Mouse (Mus musculus) B cell, adult 62 days (primary cell): ENCODE data around the gene Zfp358. TPM values are rescaled to one million over a fixed set of nuclear protein-coding genes. Genes with fewer than 3 reads are reported as not detected.

Experiments used
- total RNA-seq: library from RNA; stranded (reverse); gene quantifications from 4 replicates; pipeline ENCODE4 v1.2.4, GENCODE M21; 2023

Zfp358 gene
- 6.4 to 9.4 TPM (median 7.2 TPM) in 4 replicates for total RNA-seq

GRCm38 (mm10) chr8:3492901-3493844, at the start of gene Zfp358:
Gene Zfp358 (plus strand): TSS chr8:3493138.

GRCm38 (mm10) chr8:3467006-3467885, 25.7 kb upstream of the Zfp358 start, which contains the start of gene Pex11g:
Gene Pex11g (minus strand): TSS chr8:3467680.

GRCm38 (mm10) chr8:3470562-3470961, 22.4 kb upstream of the Zfp358 start, which contains the start of gene Tex45:
Gene Tex45 (plus strand): TSS chr8:3470862.

GRCm38 (mm10) chr8:3500235-3501090, 7.5 kb downstream of the Zfp358 start, which contains the start of gene Mcoln1:
Gene Mcoln1 (plus strand): TSS chr8:3500457.

DNA sequence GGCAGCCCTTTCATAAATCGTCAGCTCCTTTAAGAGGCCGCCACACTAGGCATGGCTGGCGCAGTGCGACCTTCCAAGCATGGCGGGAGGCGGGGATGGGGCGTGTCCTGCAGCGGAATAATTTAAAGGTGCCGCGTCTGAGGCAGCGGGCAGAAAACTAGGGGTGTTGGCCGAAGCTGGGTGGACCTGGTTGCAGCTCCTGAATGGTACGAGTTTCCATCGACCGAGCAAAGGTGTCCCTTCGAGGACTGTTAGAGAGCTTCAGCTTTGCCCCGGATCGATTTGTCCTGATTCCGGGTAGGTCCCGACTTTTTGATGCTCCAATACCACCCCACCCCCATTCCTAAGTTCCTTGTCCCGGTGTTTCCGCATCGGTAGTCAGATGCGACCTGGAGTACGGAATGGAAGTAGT, 22.3 kb downstream of the Zfp358 start, which contains the start of gene Pnpla6:
Gene Pnpla6, plus strand, starts transcription at position 125 of the 412 bp plus-strand sequence.

Other genes starting within 250 kb of the Zfp358 start
- 41.4 to 55.6 TPM (median 47.4 TPM) in 4 replicates for gene Insr, start 213.5 kb upstream of the Zfp358 start, total RNA-seq
- 228 to 237 TPM (median 235 TPM) in 4 replicates for gene A430078G23Rik, start 139.7 kb upstream of the Zfp358 start, total RNA-seq
- gene Arhgef18, start 100.1 kb upstream of the Zfp358 start, total RNA-seq: 236 to 278 TPM (median 251 TPM) in 4 replicates
- gene Pex11g, start 25.5 kb upstream of the Zfp358 start, total RNA-seq: 0.85 to 2.6 TPM (median 1.6 TPM) in 4 replicates
- gene Tex45, start 22.3 kb upstream of the Zfp358 start, total RNA-seq: 6.5 to 8.4 TPM (median 7.2 TPM) in 4 replicates
- 99.2 to 105 TPM (median 101 TPM) in 4 replicates for gene Mcoln1, start 7.3 kb downstream of the Zfp358 start, total RNA-seq
- 59.4 to 70.3 TPM (median 68.0 TPM) in 4 replicates for gene Pnpla6, start 22.2 kb downstream of the Zfp358 start, total RNA-seq
- gene C330021F23Rik, start 74.9 kb downstream of the Zfp358 start, total RNA-seq: not detected in 4 replicates
- gene Camsap3, start 94.2 kb downstream of the Zfp358 start, total RNA-seq: 0.30 to 0.66 TPM (median 0.60 TPM) in 3 of 4 replicates, not detected in the other
- gene Xab2, start 128.2 kb downstream of the Zfp358 start, total RNA-seq: 89.5 to 105 TPM (median 96.8 TPM) in 4 replicates
- gene Pet100, start 128.4 kb downstream of the Zfp358 start, total RNA-seq: 61.5 to 75.3 TPM (median 69.8 TPM) in 4 replicates
- not detected in 4 replicates for gene Pcp2, start 132.4 kb downstream of the Zfp358 start, total RNA-seq
- gene Stxbp2, start 137.8 kb downstream of the Zfp358 start, total RNA-seq: 233 to 293 TPM (median 262 TPM) in 4 replicates
- gene Retn, start 162.6 kb downstream of the Zfp358 start, total RNA-seq: not detected in 4 replicates
- not detected in 4 replicates for gene Mcemp1, start 172.6 kb downstream of the Zfp358 start, total RNA-seq
- not detected in 4 replicates for gene Fcor, start 179.2 kb downstream of the Zfp358 start, total RNA-seq
- 18.8 to 23.5 TPM (median 20.7 TPM) in 4 replicates for gene Trappc5, start 183.2 kb downstream of the Zfp358 start, total RNA-seq
- 616 to 739 TPM (median 694 TPM) in 4 replicates for gene Fcer2a, start 201.0 kb downstream of the Zfp358 start, total RNA-seq
- 1.3 TPM in 1 of 4 replicates, not detected in the others for gene Clec4g, start 227.5 kb downstream of the Zfp358 start, total RNA-seq